ENCODE assay signal across 16 mouse cellular contexts in genomic region chr9:119473608-119474164, GRCm38 (mm10).
"Had no signal": no experiment of that assay in that cellular context is flagged by ENCODE, and none has a peak within 500 bp of the region (broad histone marks: within the 10 kb centered on the region; RNA-seq: fewer than 3 reads in every experiment).

No protein-coding gene starts in this region.

- H3K27ac ChIP-seq: layer of hippocampus, adult 2 months; limb, embryonic 12.5 days; liver, embryonic 13.5 days; lung, embryonic 15.5 days; macrophage; stomach, embryonic 15.5 days had no signal

- H3K4me2 ChIP-seq: limb, embryonic 12.5 days; liver, embryonic 13.5 days; lung, embryonic 15.5 days; midbrain, embryonic 11.5 days; stomach, embryonic 15.5 days had no signal

- H3K27me3 ChIP-seq: limb, embryonic 12.5 days; liver, embryonic 13.5 days; lung, embryonic 15.5 days; stomach, embryonic 15.5 days had no signal

- H3K4me3 ChIP-seq: layer of hippocampus, adult 2 months; limb, embryonic 12.5 days; liver, embryonic 13.5 days; lung, embryonic 15.5 days; stomach, embryonic 15.5 days had no signal

- H3K9ac ChIP-seq: limb, embryonic 12.5 days; liver, embryonic 13.5 days; liver, postnatal 0 days; lung, embryonic 15.5 days; stomach, embryonic 15.5 days had no signal

- H3K9me3 ChIP-seq: limb, embryonic 12.5 days; liver, embryonic 13.5 days; lung, embryonic 15.5 days; megakaryocyte, embryonic 14.5 days; stomach, embryonic 15.5 days had no signal

- ATAC-seq: liver, postnatal 0 days; midbrain, embryonic 16.5 days had no signal

- H3K36me3 ChIP-seq: liver, embryonic 13.5 days; lung, embryonic 15.5 days; stomach, embryonic 15.5 days had no signal

- DNase-seq: kidney, postnatal 10 days; kidney, postnatal 4 days; liver; liver, embryonic 13.5 days; liver, postnatal 0 days; lung, postnatal 14 days; thymus, adult 2 months; thymus, postnatal 25 days had no signal

- H3K4me1 ChIP-seq: stomach, embryonic 15.5 days had no signal
